Mouse (Mus musculus) stomach, embryonic 16.5 days (tissue): Measurements from ENCODE around the gene Gm48551. TPM values are rescaled to one million over a fixed set of nuclear protein-coding genes. Genes with fewer than 3 reads are reported as not detected.

ENCODE experiments used
- ATAC-seq: fragments of 200-750 bp; cut with Nextera tagmentation; 2 replicates; pipeline ENCODE4 v1.8.0; 2017; ENCODE audit warnings: moderate number of reproducible peaks, moderate TSS enrichment; ENCODE audit not compliant: insufficient read depth, low FRiP score
- H3K27ac ChIP-seq: fragments of 300-500 bp; sonication (generic); 2 replicates; pipeline ENCODE4 v1.5.1; 2014; ENCODE audit warnings: low read length
- H3K27me3 ChIP-seq: fragments of 300-500 bp; sonication (generic); 2 replicates; pipeline ENCODE4 v1.6.1; 2014; ENCODE audit warnings: low read length, control low read depth, mixed read lengths; ENCODE audit not compliant: control insufficient read depth, insufficient read depth
- H3K36me3 ChIP-seq: fragments of 300-500 bp; sonication (generic); 2 replicates; pipeline ENCODE4 v1.6.1; 2014; ENCODE audit warnings: low read length; ENCODE audit not compliant: control insufficient read depth, insufficient read depth
- H3K4me1 ChIP-seq: fragments of 300-500 bp; sonication (generic); 2 replicates; pipeline ENCODE4 v1.6.1; 2014; ENCODE audit warnings: low read length, control low read depth, mixed read lengths; ENCODE audit not compliant: control insufficient read depth, insufficient read depth
- H3K4me2 ChIP-seq: fragments of 300-500 bp; sonication (generic); 2 replicates; pipeline ENCODE4 v1.6.1; 2014; ENCODE audit warnings: low read depth, low read length, mixed read lengths
- H3K4me3 ChIP-seq: fragments of 300-500 bp; sonication (generic); replicated peaks from 2 replicates; pipeline ENCODE4 v1.5.1; 2014; ENCODE audit warnings: mild to moderate bottlenecking, low read length
- H3K9ac ChIP-seq: fragments of 300-500 bp; sonication (generic); 2 replicates; pipeline ENCODE4 v1.6.1; 2014; ENCODE audit warnings: low read length
- H3K9me3 ChIP-seq: fragments of 300-500 bp; sonication (generic); replicated peaks from 2 replicates; pipeline ENCODE4 v1.6.1; 2016; ENCODE audit warnings: low read length, control low read depth; ENCODE audit not compliant: control insufficient read depth
- WGBS: fragments of 180-500 bp; shearing (Covaris S2); extraction: QIAGEN DNeasy Blood & Tissue Kit; methylation state at CpG from one replicate; pipeline ENCODE4 v1.1.7; 2014; 5-methylcytosine and 5-hydroxymethylcytosine counted together
- polyA plus RNA-seq: library from polyadenylated mRNA; unstranded; fragments of >200 nt; fragmentation: Nextera tagmentation; extraction: Ambion mirVana; gene quantifications from 2 replicates; pipeline ENCODE4 v1.2.1, GENCODE M21; 2015

Gene Gm48551
- polyA plus RNA-seq, 1 experiment from 2014 or later = 3.0 TPM

DNA sequence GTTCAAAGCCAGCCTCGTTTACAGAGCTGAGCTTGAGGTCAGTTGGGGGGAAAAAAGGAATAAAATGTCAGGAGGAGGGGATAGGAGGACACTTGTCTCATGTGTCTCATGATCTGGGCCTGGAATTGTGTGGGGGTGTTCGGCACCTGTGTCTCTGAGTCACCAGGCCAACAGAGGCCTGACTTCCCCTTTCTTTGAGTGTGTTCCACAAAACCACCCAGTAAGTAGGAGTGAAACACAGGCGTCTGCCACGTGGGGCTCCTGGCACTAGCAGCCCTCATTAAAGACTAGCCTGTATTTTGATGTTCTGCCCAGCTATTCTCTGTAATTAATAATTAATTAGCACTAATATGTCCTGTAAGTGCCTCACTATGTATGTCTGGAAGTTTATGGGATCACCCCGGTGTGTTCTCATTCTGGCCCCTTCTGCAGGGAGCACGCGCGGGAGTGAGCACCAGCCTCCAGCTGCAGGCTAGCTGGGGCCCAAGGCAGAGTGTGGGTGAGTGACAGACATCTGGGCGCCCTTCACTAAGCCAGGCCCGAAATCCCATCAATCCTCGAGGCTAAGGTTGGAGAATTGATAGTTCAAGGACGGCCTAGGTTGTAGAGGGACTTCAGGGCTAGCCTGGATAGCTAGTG lies 27.8 kb upstream of the Gm48551 start:
- peak overlapping the region; percentile 65 for H3K9ac ChIP-seq
- H3K4me2 ChIP-seq = peak overlapping the region; percentile 99
- no peaks in the 10 kb centered on the region for H3K27me3 ChIP-seq
- WGBS = 49% methylated on average over 12 of the region's 12 CpGs
- no peak for ATAC-seq
- peaks cover 27% of the 10 kb centered on the region for H3K4me1 ChIP-seq
- peak overlapping the region; percentile 80 for H3K4me3 ChIP-seq
- H3K9me3 ChIP-seq = no peaks in the 10 kb centered on the region
- peak overlapping the region; percentile 27; the same call in 1 of the 2 replicates for H3K27ac ChIP-seq
- 0 out of 2 replicates have a peak, but pooled peaks cover 2% of the 10 kb centered on the region for H3K36me3 ChIP-seq

DNA sequence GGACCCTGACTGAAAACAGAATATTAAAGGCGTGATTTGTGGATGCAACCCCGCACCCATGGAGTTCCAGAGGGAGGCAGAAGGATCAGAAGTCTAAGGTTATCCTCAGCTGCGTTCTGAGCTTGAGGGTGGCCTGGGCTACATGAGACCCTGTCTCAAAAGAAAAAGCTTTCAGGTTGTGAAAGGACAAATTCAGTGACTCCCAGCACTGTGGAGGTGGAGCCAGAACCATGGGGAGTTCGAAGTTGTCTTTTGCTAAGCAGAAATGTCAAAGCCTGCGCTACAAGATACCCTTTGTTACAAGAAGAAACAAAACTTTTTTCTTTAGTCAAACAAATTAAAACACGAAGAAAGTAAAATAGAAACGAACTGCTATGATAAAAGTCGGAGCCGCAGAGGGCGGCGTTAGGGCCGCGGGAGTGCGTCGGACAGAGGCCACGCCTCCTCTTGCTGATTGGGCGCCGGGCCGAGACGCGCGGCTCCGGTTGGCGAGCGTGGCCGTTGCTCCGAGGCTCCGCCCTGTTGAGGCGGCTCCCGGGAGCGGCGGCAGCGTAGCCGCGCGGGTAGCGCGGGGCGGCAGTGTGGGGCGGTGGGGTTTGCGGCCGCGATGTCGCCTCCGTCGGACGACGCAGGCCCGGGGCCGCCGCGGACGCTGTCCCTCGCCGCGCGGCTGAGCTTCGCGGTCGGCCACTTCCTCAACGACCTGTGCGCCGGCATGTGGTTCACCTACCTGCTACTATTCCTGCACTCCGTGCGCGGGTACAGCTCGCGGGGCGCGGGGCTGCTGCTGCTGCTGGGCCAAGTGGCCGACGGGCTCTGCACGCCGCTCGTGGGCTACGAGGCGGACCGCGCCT lies 27.0 kb upstream of the Gm48551 start, which contains the start of gene Mfsd12:
Gene Mfsd12 (plus strand): TSS at position 501 of the 854 bp plus-strand sequence.
- Histone ChIP-seq H3K4me2 (peak within 1 kb of the TSS; percentile 99), H3K27ac (peak within 1 kb of the TSS; percentile 27; the same call in 1 of the 2 replicates), H3K4me3 (peak within 1 kb of the TSS; percentile 80), H3K36me3 (0 out of 2 replicates have a peak, but pooled peaks cover 2% of the 10 kb centered on the region), H3K27me3 (no peaks in the 10 kb centered on the region), H3K9ac (peak within 1 kb of the TSS; percentile 90), H3K9me3 (no peaks in the 10 kb centered on the region), H3K4me1 (peaks cover 34% of the 10 kb centered on the region)
- peak; percentile 87 for ATAC-seq
- WGBS = 2% methylated on average over 79 of the region's 79 CpGs

GRCm38 (mm10) chr10:81358209-81358608 lies 26.1 kb upstream of the Gm48551 start:
- Histone ChIP-seq H3K36me3 (0 out of 2 replicates have a peak, but pooled peaks cover 2% of the 10 kb centered on the region), H3K4me1 (peaks cover 42% of the 10 kb centered on the region), H3K4me3 (peak overlapping the region; percentile 80), H3K4me2 (peak overlapping the region; percentile 99), H3K9me3 (no peaks in the 10 kb centered on the region), H3K27me3 (peaks cover 3% of the 10 kb centered on the region; the same call in 1 of the 2 replicates), H3K9ac (peak overlapping the region; percentile 90), H3K27ac (no peak overlapping the region)
- ATAC-seq = no peak
- WGBS = 31% methylated on average over 4 of the region's 4 CpGs

- H3K4me3 ChIP-seq = peak overlapping the region; percentile 80
- H3K36me3 ChIP-seq = 0 out of 2 replicates have a peak, but pooled peaks cover 2% of the 10 kb centered on the region
- H3K9ac ChIP-seq = peak overlapping the region; percentile 90
- peaks cover 9% of the 10 kb centered on the region; the same call in 1 of the 2 replicates for H3K27me3 ChIP-seq
- WGBS = 56% methylated on average over 1 of the region's 1 CpGs
- H3K4me2 ChIP-seq = peak overlapping the region; percentile 99
- ATAC-seq = no peak
- H3K9me3 ChIP-seq = no peaks in the 10 kb centered on the region
- peaks cover 48% of the 10 kb centered on the region for H3K4me1 ChIP-seq
- H3K27ac ChIP-seq = peak overlapping the region; percentile 42; the same call in 1 of the 2 replicates
These were observed 25.4 kb upstream of the Gm48551 start for GRCm38 (mm10) chr10:81358841-81359240.

GRCm38 (mm10) chr10:81360721-81361120 lies 23.5 kb upstream of the Gm48551 start:
- Histone ChIP-seq H3K4me2 (0 out of 2 replicates have a peak overlapping the region, but pooled peaks have one; percentile 8), H3K9me3 (no peaks in the 10 kb centered on the region), H3K4me3 (no peak overlapping the region), H3K9ac (no peak overlapping the region), H3K27me3 (peaks cover 10% of the 10 kb centered on the region; the same call in 1 of the 2 replicates), H3K4me1 (peaks cover 65% of the 10 kb centered on the region), H3K27ac (no peak overlapping the region; the same call in 1 of the 2 replicates), H3K36me3 (0 out of 2 replicates have a peak, but pooled peaks cover 2% of the 10 kb centered on the region)
- WGBS = 54% methylated on average over 8 of the region's 8 CpGs
- no peak for ATAC-seq

GRCm38 (mm10) chr10:81362336-81362949 lies 21.8 kb upstream of the Gm48551 start:
- Histone ChIP-seq H3K27me3 (peaks cover 10% of the 10 kb centered on the region; the same call in 1 of the 2 replicates), H3K27ac (peak overlapping the region; percentile 67), H3K4me3 (no peak overlapping the region), H3K36me3 (peaks cover 9% of the 10 kb centered on the region), H3K9ac (0 out of 2 replicates have a peak overlapping the region, but pooled peaks have one; percentile 22), H3K4me1 (peaks cover 63% of the 10 kb centered on the region), H3K4me2 (peak overlapping the region; percentile 61), H3K9me3 (no peaks in the 10 kb centered on the region)
- WGBS = 57% methylated on average over 12 of the region's 12 CpGs
- ATAC-seq = peak; percentile 10; the same call in 1 of the 2 replicates

DNA sequence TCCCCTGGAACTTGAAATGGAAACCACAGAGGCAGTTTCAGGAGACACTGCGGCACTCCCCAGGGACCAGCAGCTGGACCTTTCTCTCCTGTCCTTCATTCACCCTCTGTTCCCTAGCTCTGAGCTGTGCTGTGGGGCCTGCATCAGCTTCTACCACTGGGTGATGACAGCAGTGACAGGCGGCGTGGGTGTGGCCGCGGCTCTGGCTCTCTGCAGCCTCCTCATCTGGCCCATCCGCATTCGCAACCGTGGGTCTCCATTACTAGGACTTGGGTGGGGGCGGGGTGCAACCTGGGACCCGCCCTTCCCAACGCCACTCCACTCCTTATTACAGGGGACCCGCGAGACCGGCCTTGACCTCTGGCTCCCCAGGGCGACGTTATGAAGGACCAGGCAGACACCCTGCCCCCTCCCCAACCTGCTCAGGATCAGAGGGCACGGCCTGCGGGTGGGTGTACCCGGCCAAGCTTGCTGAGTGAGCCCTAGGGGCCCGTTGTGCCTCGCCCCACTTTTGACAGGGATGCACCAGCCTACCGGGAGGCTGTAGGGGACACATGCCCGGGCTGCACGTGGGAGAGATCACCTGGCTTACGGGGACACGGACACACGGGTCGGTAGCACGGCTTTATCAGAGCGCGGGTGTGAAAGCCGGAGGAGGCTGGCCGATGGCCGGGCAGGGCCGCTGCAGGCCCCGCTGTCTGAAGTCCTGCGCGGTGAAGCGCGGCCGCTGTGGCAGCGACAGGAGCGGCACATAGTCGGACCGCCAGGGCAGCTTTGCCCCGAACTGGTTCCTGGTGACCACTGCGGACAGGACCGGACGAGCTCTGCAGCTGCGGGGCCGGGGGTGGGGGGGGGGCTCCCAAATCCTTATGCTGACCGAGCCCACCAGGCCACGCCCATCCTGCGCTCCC lies 20.6 kb upstream of the Gm48551 start:
- ATAC-seq = no peak
- Histone ChIP-seq H3K4me1 (peaks cover 54% of the 10 kb centered on the region), H3K9me3 (no peaks in the 10 kb centered on the region), H3K9ac (peak overlapping the region; percentile 65), H3K27me3 (peaks cover 10% of the 10 kb centered on the region; the same call in 1 of the 2 replicates), H3K4me2 (peak overlapping the region; percentile 61), H3K27ac (peak overlapping the region; percentile 67), H3K36me3 (peaks cover 21% of the 10 kb centered on the region), H3K4me3 (peak overlapping the region; percentile 37)
- WGBS = 14% methylated on average over 54 of the region's 54 CpGs

DNA sequence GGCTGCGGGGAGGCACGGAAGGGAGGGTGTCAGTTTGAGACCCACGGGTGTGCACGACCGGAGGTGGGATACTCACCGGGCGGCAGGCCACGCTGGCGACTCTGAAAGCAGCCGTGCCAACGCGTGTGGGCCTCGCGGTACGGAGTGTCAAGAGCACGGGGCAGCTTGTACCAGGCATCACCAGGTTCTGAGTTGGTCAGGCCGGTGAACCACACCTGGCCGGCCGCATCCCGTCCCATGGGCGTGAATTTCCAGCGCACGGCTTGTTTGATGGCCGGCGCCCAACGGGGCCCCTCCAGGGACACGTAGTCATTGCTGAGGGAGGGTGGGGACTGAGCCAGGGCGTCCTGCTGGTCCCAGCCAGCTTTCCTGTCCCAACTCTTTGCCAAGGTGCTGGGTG lies 19.6 kb upstream of the Gm48551 start:
- Histone ChIP-seq H3K27me3 (peaks cover 10% of the 10 kb centered on the region; the same call in 1 of the 2 replicates), H3K4me3 (peak overlapping the region; percentile 37), H3K4me1 (peaks cover 52% of the 10 kb centered on the region), H3K27ac (0 out of 2 replicates have a peak overlapping the region, but pooled peaks have one; percentile 31), H3K4me2 (peak overlapping the region; percentile 61), H3K9me3 (no peaks in the 10 kb centered on the region), H3K36me3 (peaks cover 27% of the 10 kb centered on the region), H3K9ac (peak overlapping the region; percentile 65)
- ATAC-seq = peak; percentile 4; the same call in 1 of the 2 replicates
- WGBS = 15% methylated on average over 28 of the region's 28 CpGs
